Mouse (Mus musculus): ENCODE measurements around the gene Golph3. TPM values are rescaled to one million over a fixed set of nuclear protein-coding genes. Genes with fewer than 3 reads are reported as not detected.

The Golph3 gene
- polyA plus RNA-seq, 1 experiment from 2014 or later, result 91.9 TPM

DNA sequence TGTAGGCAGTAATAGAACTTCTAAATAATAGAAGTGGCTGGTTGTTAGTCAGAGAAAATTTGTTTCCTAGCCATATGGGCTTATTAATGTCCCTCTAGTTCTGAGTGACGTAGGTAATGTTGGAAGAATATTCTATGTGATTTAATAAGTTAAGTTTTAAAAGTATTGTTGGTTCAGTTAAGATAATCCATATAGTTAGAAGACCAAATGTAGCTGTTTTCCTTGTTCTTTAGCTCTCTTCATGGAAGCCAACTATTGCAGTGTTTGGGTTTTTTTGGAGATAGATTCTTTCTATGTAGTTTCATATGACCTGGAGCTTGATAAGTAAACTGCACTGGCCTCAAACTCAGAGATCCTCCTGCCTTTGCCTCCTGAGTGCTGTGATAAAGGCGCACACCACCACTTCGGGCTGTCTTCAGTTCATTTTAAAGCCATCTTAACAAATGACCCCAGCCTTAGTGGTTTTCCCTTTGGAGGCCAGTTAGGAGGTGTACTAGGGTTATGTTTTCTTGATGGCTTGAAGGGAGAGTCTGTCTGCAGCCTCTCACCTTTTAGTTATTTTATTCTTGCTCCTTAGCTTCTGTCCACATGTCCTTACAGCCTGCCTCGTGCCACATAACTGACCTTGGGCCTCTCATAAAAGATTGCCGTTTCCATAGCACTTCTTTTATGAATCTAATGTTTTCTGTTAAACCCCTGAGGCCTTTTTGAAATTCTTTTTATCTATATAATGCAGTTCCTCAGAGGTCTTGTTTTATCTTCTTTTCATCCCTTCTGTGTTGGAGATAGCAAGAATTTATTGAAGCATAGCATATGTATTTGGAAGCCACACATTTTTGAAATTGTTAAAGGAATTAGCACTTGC is 19.5 kb downstream of the Golph3 start:
- H3K27ac ChIP-seq, result no peak overlapping the region
- ATAC-seq (ENCODE audit: low FRiP score, low read depth), result no peak

DNA sequence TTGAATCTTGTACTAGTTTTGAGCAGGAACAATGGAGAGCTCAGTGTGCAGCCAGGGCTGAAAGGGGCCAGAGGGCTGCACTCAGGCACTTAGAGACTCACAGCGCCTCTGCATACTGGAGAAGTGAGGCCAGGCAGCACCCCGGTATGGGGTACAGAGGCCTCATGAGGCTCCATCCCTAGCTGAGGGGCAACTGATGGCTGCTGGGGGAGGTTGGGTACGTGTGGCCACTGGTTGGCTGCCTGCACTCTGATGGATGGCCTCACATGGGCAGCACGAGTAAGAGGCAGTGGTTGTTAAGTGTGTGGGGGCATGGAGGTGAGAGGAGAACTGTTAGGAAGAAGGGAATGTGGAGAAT is 20.1 kb downstream of the Golph3 start:
- no peaks in the 10 kb centered on the region for H3K9me3 ChIP-seq
- WGBS, result 62% methylated on average over 4 of the region's 4 CpGs
- no peak overlapping the region for H3K4me3 ChIP-seq
- H3K9ac ChIP-seq, result no peak overlapping the region
- H3K27me3 ChIP-seq, result no peaks in the 10 kb centered on the region
- peaks cover 5% of the 10 kb centered on the region; the same call in 1 of the 2 replicates for H3K4me1 ChIP-seq
- H3K36me3 ChIP-seq, result peaks cover 37% of the 10 kb centered on the region
- H3K27ac ChIP-seq, result no peak overlapping the region
- no peak for ATAC-seq (ENCODE audit: low FRiP score, low read depth)
- H3K4me2 ChIP-seq (replicated peaks), result no peak overlapping the region

More for the DNA sequence above, 19.5 kb downstream of the Golph3 start:
- WGBS, result 70% methylated on average over 5 of the region's 5 CpGs
- no peak overlapping the region for H3K4me3 ChIP-seq
- no peak overlapping the region for H3K4me2 ChIP-seq (replicated peaks)
- H3K9ac ChIP-seq, result no peak overlapping the region
- no peaks in the 10 kb centered on the region for H3K27me3 ChIP-seq
- H3K36me3 ChIP-seq, result peaks cover 31% of the 10 kb centered on the region
- H3K9me3 ChIP-seq, result no peaks in the 10 kb centered on the region
- H3K4me1 ChIP-seq, result peaks cover 9% of the 10 kb centered on the region

DNA sequence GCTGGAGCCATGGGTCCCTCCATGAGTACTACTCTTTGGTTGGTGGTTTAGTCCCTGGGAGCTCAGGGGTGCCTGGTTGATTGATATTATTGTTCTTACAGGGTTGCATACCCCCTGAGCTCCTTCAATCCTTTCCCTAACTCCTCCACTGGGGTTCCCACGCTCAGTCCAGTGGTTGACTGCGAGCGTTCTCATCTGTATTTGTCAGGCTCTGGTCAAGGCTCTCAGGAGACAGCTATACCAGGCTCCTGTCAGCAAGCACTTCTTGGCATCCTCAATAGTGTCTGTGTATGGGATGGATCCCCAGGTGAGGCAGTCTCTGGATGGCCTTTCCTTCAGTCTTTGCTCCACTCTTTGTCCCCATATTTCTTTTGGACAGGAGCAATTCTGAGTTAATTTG is 25.7 kb downstream of the Golph3 start:
- Histone ChIP-seq H3K27me3 (no peaks in the 10 kb centered on the region), H3K9me3 (no peaks in the 10 kb centered on the region), H3K4me2 (replicated peaks) (no peak overlapping the region), H3K9ac (no peak overlapping the region), H3K27ac (no peak overlapping the region), H3K4me1 (no peaks in the 10 kb centered on the region), H3K4me3 (no peak overlapping the region), H3K36me3 (peaks cover 69% of the 10 kb centered on the region)
- no peak for ATAC-seq (ENCODE audit: low FRiP score, low read depth)
- WGBS, result 96% methylated on average over 3 of the region's 3 CpGs

DNA sequence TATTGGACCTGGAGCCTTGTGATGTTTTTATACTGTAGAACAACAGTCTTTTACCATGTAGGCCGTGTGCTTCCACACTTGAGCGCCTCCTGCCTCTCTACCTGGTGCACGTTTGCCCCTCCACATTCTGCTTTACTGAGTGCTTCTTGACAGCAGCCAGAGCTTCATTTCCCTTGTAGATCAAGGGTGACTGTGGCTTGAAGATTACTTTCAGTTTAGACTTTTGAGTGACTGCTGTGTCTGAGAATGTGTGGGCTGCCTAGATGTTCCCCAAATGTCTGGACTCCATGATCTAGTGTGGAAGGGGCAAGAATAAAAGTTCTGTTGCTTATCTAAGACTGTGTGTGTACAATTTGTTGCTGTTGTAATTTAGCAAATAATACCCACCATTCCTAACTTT is 27.7 kb downstream of the Golph3 start:
- 82% methylated on average over 3 of the region's 3 CpGs for WGBS
- H3K36me3 ChIP-seq, result peaks cover 70% of the 10 kb centered on the region

DNA sequence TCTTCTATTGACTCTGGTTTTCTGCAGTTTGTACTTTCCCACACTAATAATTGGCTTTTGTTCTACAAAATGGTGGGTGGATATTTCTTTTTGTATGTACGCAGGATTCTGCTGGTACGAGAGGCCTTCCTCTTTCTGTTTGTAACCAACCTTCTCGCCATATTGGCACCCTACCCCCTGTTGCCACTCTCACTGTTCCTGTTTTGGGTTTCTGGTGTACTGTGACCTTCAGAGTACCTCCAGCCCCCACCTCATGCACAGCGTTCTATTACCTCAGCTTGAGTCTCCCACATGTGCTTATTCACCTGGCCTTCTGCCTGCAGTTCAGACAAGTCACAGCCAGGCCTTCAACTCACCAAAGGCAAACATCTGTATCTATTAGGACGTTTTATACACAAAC is 28.6 kb downstream of the Golph3 start:
- no peak overlapping the region for H3K4me2 ChIP-seq (replicated peaks)
- H3K4me1 ChIP-seq, result no peaks in the 10 kb centered on the region
- peaks cover 70% of the 10 kb centered on the region for H3K36me3 ChIP-seq
- no peak overlapping the region for H3K9ac ChIP-seq
- H3K9me3 ChIP-seq, result no peaks in the 10 kb centered on the region
- no peak for ATAC-seq (ENCODE audit: low FRiP score, low read depth)
- no peaks in the 10 kb centered on the region for H3K27me3 ChIP-seq
- no peak overlapping the region for H3K27ac ChIP-seq
- no peak overlapping the region for H3K4me3 ChIP-seq
- 87% methylated on average over 5 of the region's 5 CpGs for WGBS

More for the DNA sequence above, 27.7 kb downstream of the Golph3 start:
- no peak overlapping the region for H3K27ac ChIP-seq
- H3K9ac ChIP-seq, result no peak overlapping the region
- no peaks in the 10 kb centered on the region for H3K9me3 ChIP-seq
- no peak overlapping the region for H3K4me3 ChIP-seq
- ATAC-seq (ENCODE audit: low FRiP score, low read depth), result no peak
- no peaks in the 10 kb centered on the region for H3K4me1 ChIP-seq
- no peak overlapping the region for H3K4me2 ChIP-seq (replicated peaks)
- H3K27me3 ChIP-seq, result no peaks in the 10 kb centered on the region

DNA sequence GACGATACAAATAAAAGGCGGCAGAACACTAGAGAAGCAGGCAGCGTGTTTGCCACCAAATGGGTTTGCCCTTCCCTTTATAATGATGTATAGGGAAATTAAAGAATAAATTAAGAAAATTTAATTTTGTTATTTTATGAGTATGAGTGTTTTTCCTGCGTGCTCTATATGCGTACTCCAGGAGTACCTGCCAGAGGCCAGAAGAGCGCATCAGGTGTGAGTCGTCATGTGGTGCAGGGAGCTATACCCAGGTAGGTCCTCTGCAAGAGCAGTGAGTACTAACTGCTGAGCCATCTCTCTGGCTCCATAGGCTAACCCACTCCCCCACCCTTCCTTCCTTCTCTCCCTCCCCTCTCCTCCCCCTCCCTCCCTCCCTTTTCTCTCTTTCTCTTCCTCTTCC is 30.2 kb downstream of the Golph3 start:
- Histone ChIP-seq H3K36me3 (peaks cover 74% of the 10 kb centered on the region), H3K27me3 (no peaks in the 10 kb centered on the region), H3K4me3 (no peak overlapping the region), H3K27ac (no peak overlapping the region), H3K9ac (no peak overlapping the region), H3K4me2 (replicated peaks) (no peak overlapping the region), H3K9me3 (no peaks in the 10 kb centered on the region), H3K4me1 (no peaks in the 10 kb centered on the region)
- ATAC-seq (ENCODE audit: low FRiP score, low read depth), result no peak
- 97% methylated on average over 7 of the region's 7 CpGs for WGBS

DNA sequence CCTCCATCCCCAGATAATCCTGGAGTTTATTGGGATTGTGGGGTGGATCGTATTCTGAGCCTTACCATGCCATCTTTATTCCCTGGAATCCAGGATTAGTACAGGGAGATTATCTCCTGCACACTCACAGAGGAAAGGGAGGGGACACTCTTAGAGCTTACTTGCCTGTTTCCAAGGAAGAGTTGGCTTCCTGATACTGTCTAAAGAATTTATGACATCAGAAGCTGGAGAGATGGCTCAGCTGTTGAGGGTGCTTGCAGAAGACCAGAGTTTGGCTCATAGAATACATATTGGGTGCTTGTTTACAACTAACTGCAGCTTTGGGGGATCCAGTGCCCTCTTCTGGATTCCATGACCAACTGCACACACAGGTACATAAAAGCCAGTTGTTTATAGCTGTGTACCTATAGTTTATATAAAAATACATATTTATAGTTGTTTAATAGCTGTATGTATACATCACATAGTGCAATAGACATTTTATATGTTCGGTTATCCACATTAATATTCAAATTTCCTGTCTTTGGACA is 33.1 kb downstream of the Golph3 start:
- no peaks in the 10 kb centered on the region for H3K9me3 ChIP-seq
- no peak overlapping the region for H3K4me2 ChIP-seq (replicated peaks)
- peaks cover 77% of the 10 kb centered on the region for H3K36me3 ChIP-seq
- H3K9ac ChIP-seq, result no peak overlapping the region
- WGBS, result 91% methylated on average over 2 of the region's 2 CpGs
- no peaks in the 10 kb centered on the region for H3K27me3 ChIP-seq
- no peak overlapping the region for H3K4me3 ChIP-seq
- H3K4me1 ChIP-seq, result no peaks in the 10 kb centered on the region
- ATAC-seq (ENCODE audit: low FRiP score, low read depth), result no peak
- H3K27ac ChIP-seq, result no peak overlapping the region

DNA sequence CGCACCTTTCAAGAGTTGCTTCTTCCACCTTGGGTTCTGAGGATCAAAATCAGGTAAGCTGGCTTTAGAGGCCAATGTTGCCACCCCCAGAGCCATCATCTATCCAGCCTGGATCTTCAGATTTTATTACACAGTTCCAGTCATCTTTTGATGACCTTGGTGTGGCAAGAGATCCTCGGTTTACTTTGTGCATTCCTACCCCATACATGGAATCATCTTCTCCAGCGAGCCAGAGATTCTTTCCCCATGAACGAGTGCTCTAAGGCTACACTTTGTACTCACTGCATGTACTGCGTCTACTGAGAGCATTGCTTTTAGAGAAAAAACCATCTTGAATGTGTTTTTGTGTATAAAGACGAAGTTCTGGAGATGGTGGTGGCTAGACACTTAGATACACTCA is 34.0 kb downstream of the Golph3 start:
- H3K27me3 ChIP-seq, result no peaks in the 10 kb centered on the region
- no peaks in the 10 kb centered on the region; the same call in 1 of the 2 replicates for H3K4me1 ChIP-seq
- H3K36me3 ChIP-seq, result peaks cover 73% of the 10 kb centered on the region
- WGBS, result 92% methylated on average over 6 of the region's 6 CpGs
- no peak overlapping the region for H3K27ac ChIP-seq
- no peak for ATAC-seq (ENCODE audit: low FRiP score, low read depth)
- H3K9ac ChIP-seq, result no peak overlapping the region
- H3K4me3 ChIP-seq, result no peak overlapping the region
- no peak overlapping the region for H3K4me2 ChIP-seq (replicated peaks)
- H3K9me3 ChIP-seq, result no peaks in the 10 kb centered on the region

DNA sequence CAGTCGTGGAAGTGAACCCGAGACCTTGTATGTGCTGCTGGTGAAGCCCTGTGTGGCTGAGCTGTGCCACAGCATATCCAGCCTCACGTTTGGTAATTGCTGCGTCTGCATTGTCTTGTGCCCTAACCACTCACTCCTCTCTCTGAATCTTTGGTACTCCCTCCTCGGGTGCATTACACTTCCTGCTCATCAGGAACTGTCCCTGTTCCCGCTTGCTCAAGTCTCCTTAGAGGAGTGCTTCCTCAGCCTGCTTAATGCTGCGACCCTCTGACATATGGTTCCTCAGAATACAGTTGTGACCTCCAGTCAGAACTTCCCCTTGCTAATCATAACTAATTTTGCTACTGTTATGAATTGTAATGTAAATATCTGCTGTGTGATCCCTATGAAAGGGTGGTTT is 34.7 kb downstream of the Golph3 start:
- H3K4me1 ChIP-seq, result peaks cover 3% of the 10 kb centered on the region; the same call in 1 of the 2 replicates
- H3K36me3 ChIP-seq, result peaks cover 77% of the 10 kb centered on the region
- H3K9ac ChIP-seq, result no peak overlapping the region
- H3K4me2 ChIP-seq (replicated peaks), result no peak overlapping the region
- H3K27ac ChIP-seq, result no peak overlapping the region
- no peak overlapping the region for H3K4me3 ChIP-seq
- ATAC-seq (ENCODE audit: low FRiP score, low read depth), result no peak
- no peaks in the 10 kb centered on the region for H3K27me3 ChIP-seq
- no peaks in the 10 kb centered on the region for H3K9me3 ChIP-seq
- WGBS, result 79% methylated on average over 7 of the region's 7 CpGs

DNA sequence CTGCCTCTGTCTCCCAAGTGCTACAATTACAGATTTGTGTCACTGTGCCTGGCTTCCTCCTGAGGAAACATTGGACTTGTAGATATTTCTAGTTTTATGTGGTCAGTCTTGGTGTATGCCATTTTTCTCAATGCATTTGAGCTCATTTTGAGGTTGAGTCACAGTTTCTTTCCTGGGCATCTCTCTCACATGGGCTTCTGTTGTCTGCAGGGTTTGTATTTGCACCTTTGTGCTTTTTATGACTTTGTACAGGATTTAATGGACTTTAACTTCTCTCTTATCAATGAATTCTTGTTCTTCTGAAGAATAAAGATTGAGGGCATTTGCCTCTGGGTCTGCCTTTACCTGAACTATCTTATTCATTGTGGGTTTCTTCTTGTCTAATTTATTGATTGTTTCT is 36.2 kb downstream of the Golph3 start:
- no peaks in the 10 kb centered on the region for H3K9me3 ChIP-seq
- peaks cover 69% of the 10 kb centered on the region for H3K36me3 ChIP-seq
- no peak overlapping the region for H3K4me2 ChIP-seq (replicated peaks)
- peaks cover 3% of the 10 kb centered on the region; the same call in 1 of the 2 replicates for H3K4me1 ChIP-seq
- no peak overlapping the region for H3K4me3 ChIP-seq
- ATAC-seq (ENCODE audit: low FRiP score, low read depth), result no peak
- H3K27ac ChIP-seq, result no peak overlapping the region
- no peak overlapping the region for H3K9ac ChIP-seq
- H3K27me3 ChIP-seq, result no peaks in the 10 kb centered on the region

DNA sequence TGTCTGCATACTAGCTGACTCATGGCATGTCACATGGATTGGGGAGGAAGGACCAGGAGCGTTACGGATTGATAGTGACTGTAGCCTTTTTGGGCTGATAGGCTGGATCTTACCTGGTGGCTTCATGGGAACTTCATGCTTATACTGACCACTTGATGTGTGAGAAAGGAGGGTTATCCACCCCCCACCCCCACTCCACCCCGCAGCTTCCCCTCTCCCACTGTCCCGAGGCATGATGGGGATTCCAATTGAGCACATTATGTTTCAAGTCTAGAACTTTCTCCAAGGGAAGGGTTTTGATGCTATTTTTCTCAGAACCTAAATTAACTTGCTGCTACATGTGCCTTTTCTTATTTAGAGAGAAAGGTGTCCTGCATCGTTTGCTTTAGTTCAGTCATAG is 37.1 kb downstream of the Golph3 start:
- H3K36me3 ChIP-seq, result peaks cover 60% of the 10 kb centered on the region
- no peak overlapping the region for H3K4me2 ChIP-seq (replicated peaks)
- 91% methylated on average over 5 of the region's 5 CpGs for WGBS
- H3K4me3 ChIP-seq, result no peak overlapping the region
- ATAC-seq (ENCODE audit: low FRiP score, low read depth), result no peak
- H3K9ac ChIP-seq, result no peak overlapping the region
- H3K9me3 ChIP-seq, result no peaks in the 10 kb centered on the region
- H3K4me1 ChIP-seq, result peaks cover 3% of the 10 kb centered on the region; the same call in 1 of the 2 replicates
- H3K27me3 ChIP-seq, result no peaks in the 10 kb centered on the region
- no peak overlapping the region for H3K27ac ChIP-seq

DNA sequence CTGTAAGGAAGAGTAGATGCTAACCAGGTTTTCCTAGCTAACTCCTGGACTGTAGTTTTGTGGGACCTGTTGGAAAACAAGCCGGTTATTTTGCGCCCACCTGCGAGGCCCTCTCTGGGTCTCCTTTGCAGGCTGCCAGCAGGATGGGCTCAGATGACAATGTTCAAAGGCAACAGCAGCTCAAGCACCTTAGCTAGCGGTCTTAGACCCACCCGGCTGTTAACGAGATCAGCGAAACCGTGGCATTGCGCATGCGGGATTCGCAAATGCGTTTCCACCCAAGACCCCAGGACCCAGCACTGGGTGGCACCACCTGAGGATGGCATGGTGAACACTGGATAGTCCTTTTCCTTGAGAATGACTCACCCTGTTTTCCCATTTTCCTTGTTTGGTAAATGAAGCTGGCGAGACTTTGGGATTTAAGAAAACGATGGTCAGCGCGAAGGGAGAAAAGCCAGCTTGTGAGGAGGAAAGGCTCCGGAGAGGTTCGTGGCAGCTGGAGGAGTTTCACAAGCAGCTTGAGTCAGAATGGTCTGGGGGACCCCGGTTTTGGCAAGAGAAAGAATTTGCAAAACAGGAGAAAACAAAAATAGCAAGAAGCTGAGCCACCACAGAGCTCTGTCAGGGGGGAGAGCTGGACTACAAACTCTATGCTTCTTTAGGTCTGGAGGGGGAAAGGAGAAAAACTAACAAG is 39.4 kb downstream of the Golph3 start:
- no peak for ATAC-seq (ENCODE audit: low FRiP score, low read depth)
- Histone ChIP-seq H3K9me3 (no peaks in the 10 kb centered on the region), H3K27me3 (no peaks in the 10 kb centered on the region), H3K4me3 (no peak overlapping the region), H3K9ac (no peak overlapping the region), H3K27ac (0 out of 2 replicates have a peak overlapping the region, but pooled peaks have one; percentile 1), H3K4me1 (peaks cover 3% of the 10 kb centered on the region; the same call in 1 of the 2 replicates), H3K36me3 (peaks cover 54% of the 10 kb centered on the region), H3K4me2 (replicated peaks) (no peak overlapping the region)
- WGBS, result 73% methylated on average over 19 of the region's 19 CpGs

Measured in limb, embryonic 13.5 days (tissue).